Mouse (Mus musculus) adrenal gland, postnatal 10 days (tissue): ENCODE measurements at regions not wholly inside any gene's neighbourhood (a gene's known extent, or its start where the extent isn't known, plus 50 kb on each side); places are given as distances from the start of the nearest gene placed in this dataset.

Experiments used
- DNase-seq: peaks from one replicate; pipeline ENCODE4 v3.0.0; 2021; ENCODE audit warnings: mixed read lengths

- no peak for DNase-seq
These were observed 243.7 kb upstream of the Nbea start for GRCm38 (mm10) chr3:56427201-56427600.

- DNase-seq = no peak
These were observed 214.5 kb upstream of the Nbea start for GRCm38 (mm10) chr3:56397851-56398496.

- no peak for DNase-seq
These were observed 209.6 kb upstream of the Nbea start for GRCm38 (mm10) chr3:56393134-56393533.

GRCm38 (mm10) chr3:56380316-56380715 is 196.8 kb upstream of the Nbea start:
- no peak for DNase-seq

- no peak for DNase-seq
These were observed 196.0 kb upstream of the Nbea start for GRCm38 (mm10) chr3:56379500-56379899.

- no peak for DNase-seq
These were observed 179.0 kb upstream of the Nbea start for GRCm38 (mm10) chr3:56362543-56362942.

- no peak for DNase-seq
These were observed 173.7 kb upstream of the Nbea start for GRCm38 (mm10) chr3:56357035-56357701.

- DNase-seq = no peak
These were observed 172.8 kb upstream of the Nbea start for GRCm38 (mm10) chr3:56356163-56356882.
